Mouse (Mus musculus) small intestine, adult 2 months (tissue): ENCODE measurements around the gene Clec4g.

Source experiments
- CTCF ChIP-seq: fragments of 200-500 bp; IDR thresholded peaks from 2 replicates; pipeline ENCODE4 v1.5.1; 2012; ENCODE audit warnings: low read depth, mild to moderate bottlenecking, control low read depth, inconsistent platforms, low read length, moderate library complexity, mixed read lengths; ENCODE audit not compliant: insufficient replicate concordance, insufficient read length; ENCODE audit errors: extremely low read depth
- POLR2A ChIP-seq: fragments of 200-500 bp; IDR thresholded peaks from 2 replicates; pipeline ENCODE4 v1.6.1; 2012; ENCODE audit warnings: low read depth, mild to moderate bottlenecking, control low read depth, inconsistent platforms, low read length, moderate library complexity

GRCm38 (mm10) chr8:3690774-3691173 lies 29.7 kb downstream of the Clec4g start:
- TF ChIP-seq CTCF: no peak
- no peak for TF ChIP-seq POLR2A
